Mouse (Mus musculus): ENCODE measurements around the gene Gfi1.

DNA sequence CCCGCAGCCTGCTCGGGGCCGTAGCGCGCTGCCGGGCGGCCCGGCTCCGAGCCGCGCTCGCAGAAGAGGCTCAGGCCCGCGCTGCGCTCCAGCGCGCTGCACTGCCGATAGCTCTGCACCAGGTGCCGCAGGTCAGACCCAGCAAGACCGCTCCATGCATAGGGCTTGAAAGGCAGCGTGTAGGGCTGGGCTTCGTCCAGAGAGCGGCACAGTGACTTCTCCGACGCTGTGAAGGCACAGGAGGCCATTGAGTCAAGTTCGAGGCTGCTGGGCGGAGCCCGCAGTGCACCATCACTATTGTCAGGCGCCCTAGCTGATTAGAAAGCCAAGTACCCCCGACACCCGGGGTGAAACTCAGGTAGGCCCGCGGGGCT lies 4.2 kb downstream of the Gfi1 start:
- no peak for TF ChIP-seq POLR2A (IDR thresholded peaks at IDR 0.05; ENCODE audit: borderline replicate concordance, extremely low read depth, low read depth, low read length)
- TF ChIP-seq CTCF (IDR thresholded peaks at IDR 0.05; ENCODE audit: insufficient read depth, low read length): no peak
